Mouse (Mus musculus) E14TG2a.4 (cell line): ENCODE measurements around the gene Dnmbp.

Source experiments
- H3K27me3 ChIP-seq: 2 replicates; pipeline ENCODE4 v1.6.1; 2014; ENCODE audit warnings: low read length, control low read depth; ENCODE audit not compliant: insufficient read depth
- H3K36me3 ChIP-seq: 2 replicates; pipeline ENCODE4 v1.6.1; 2014; ENCODE audit warnings: low read length, control low read depth; ENCODE audit not compliant: insufficient read depth
- H3K4me1 ChIP-seq: replicated peaks from 2 replicates; pipeline ENCODE4 v1.6.1; 2014; ENCODE audit warnings: low read depth, low read length, control low read depth
- H3K4me3 ChIP-seq: replicated peaks from 2 replicates; pipeline ENCODE4 v1.5.1; 2014; ENCODE audit warnings: mild to moderate bottlenecking, low read length
- H3K9me3 ChIP-seq: 2 replicates; pipeline ENCODE4 v1.6.1; 2014; ENCODE audit warnings: low read length, control low read depth
- CTCF ChIP-seq: conservative IDR thresholded peaks from 2 replicates; pipeline ENCODE4 v1.5.1; 2014; ENCODE audit warnings: low read length
- NANOG ChIP-seq: IDR thresholded peaks from 2 replicates; pipeline ENCODE4 v1.6.1; 2014; ENCODE audit warnings: borderline replicate concordance, low read length, mixed read lengths
- POU5F1 ChIP-seq: IDR thresholded peaks from 2 replicates; pipeline ENCODE4 v1.6.1; 2014; ENCODE audit warnings: low read length, borderline replicate concordance

Dnmbp gene

GRCm38 (mm10) chr19:43938355-43938754 is 1.6 kb downstream of the Dnmbp start:
- no peak for TF ChIP-seq POU5F1
- no peak for TF ChIP-seq NANOG
- no peak for TF ChIP-seq CTCF
- Histone ChIP-seq H3K4me3 (no peak overlapping the region), H3K27me3 (peaks cover 25% of the 10 kb centered on the region)

GRCm38 (mm10) chr19:43930926-43931325 is 9.1 kb downstream of the Dnmbp start:
- no peaks in the 10 kb centered on the region for H3K9me3 ChIP-seq
- peaks cover 32% of the 10 kb centered on the region for H3K4me1 ChIP-seq
- no peaks in the 10 kb centered on the region for H3K27me3 ChIP-seq
- TF ChIP-seq NANOG: no peak
- TF ChIP-seq POU5F1: no peak
- H3K4me3 ChIP-seq: no peak overlapping the region
- no peaks in the 10 kb centered on the region for H3K36me3 ChIP-seq

More at GRCm38 (mm10) chr19:43938355-43938754, 1.6 kb downstream of the Dnmbp start:
- Histone ChIP-seq H3K9me3 (no peaks in the 10 kb centered on the region), H3K4me1 (peaks cover 47% of the 10 kb centered on the region), H3K36me3 (no peaks in the 10 kb centered on the region)

DNA sequence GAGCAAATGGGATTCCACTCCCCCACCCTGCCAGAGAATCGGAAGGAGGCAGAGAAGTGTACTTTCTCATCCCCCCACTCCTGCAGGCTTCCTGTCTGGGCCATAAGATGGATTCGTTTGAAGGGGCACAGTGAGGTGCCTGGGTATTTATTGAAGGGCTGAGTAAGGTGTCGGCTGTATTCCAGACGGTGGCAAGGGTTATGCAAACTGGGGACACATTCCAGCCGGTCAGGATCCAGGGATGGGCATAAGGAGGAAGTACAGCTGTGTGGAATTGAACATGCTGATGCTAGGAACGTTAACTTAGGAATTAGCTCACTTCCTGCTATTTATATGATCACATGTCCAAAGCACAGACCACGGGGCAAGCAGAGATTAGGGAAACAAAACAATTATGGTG is 9.6 kb downstream of the Dnmbp start:
- H3K36me3 ChIP-seq: no peaks in the 10 kb centered on the region
- TF ChIP-seq NANOG: no peak
- TF ChIP-seq CTCF: no peak
- no peak for TF ChIP-seq POU5F1
- no peaks in the 10 kb centered on the region for H3K9me3 ChIP-seq
- H3K27me3 ChIP-seq: no peaks in the 10 kb centered on the region
- peaks cover 32% of the 10 kb centered on the region for H3K4me1 ChIP-seq
- H3K4me3 ChIP-seq: peak overlapping the region; percentile 35

DNA sequence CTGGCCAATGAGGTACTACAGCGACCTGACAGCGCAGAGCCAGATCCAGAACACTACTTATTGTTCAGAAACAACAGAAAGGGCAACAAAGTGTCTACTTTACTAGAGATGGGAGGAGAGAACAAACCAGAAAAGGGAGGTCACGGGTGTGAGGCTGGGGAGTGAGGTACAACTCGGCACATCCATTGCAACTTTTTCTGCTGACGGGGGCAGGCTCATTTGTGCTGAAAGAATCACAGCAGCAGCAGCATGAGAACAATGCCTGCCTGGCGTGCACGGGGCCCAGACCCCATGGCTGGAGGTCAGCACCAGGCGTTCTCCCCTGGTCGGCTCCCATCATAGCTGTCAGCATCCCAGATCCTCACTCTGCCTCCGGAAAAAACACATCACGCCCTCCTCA is 10.1 kb downstream of the Dnmbp start:
- Histone ChIP-seq H3K4me3 (peak overlapping the region; percentile 35), H3K27me3 (no peaks in the 10 kb centered on the region), H3K9me3 (no peaks in the 10 kb centered on the region), H3K4me1 (peaks cover 36% of the 10 kb centered on the region), H3K36me3 (no peaks in the 10 kb centered on the region)
- TF ChIP-seq NANOG (no peak), CTCF (no peak), POU5F1 (no peak)

DNA sequence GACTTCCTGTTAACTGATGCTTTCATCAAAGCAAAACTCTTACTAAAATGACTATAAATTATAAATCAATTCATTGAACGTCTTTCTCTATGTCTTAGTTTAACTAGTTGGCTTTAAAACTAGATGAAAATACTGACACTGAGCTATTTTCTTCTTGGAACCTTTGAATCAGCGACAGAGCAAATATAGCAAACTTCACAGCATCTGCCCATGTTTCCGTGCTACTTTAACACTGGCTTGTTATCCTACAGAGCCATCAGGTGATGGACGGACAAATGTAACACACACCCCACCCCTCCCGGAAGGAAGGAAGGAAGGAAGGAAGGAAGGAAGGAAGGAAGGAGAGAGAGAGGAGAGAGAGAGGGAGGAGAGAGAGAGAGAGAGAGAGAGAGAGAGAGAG is 12.0 kb downstream of the Dnmbp start:
- H3K27me3 ChIP-seq: no peaks in the 10 kb centered on the region
- peaks cover 48% of the 10 kb centered on the region for H3K4me1 ChIP-seq
- no peaks in the 10 kb centered on the region for H3K36me3 ChIP-seq
- TF ChIP-seq CTCF (no peak), POU5F1 (no peak), NANOG (no peak)
- H3K4me3 ChIP-seq: no peak overlapping the region
- H3K9me3 ChIP-seq: no peaks in the 10 kb centered on the region

DNA sequence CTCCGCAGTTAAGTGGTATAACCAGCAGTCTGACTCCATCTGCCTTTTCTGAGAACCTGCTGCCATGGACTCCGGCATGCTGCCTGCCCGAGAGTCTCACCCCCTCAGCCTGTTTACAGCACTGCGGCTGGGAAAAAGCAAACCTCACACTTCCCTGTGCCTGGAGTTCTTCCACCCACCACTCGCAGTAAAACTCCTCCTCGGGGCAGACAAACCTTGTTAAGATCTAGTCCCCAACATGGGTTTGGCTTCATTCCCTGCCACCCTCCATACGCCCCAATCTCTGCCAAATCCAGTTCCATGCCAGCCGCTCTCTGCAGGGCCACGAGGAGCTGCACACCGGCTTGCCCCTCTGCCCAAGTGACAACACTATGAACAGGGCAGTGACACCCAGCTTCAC is 12.9 kb downstream of the Dnmbp start:
- no peaks in the 10 kb centered on the region for H3K27me3 ChIP-seq
- H3K9me3 ChIP-seq: no peaks in the 10 kb centered on the region
- peak overlapping the region; percentile 48 for H3K4me3 ChIP-seq
- peaks cover 56% of the 10 kb centered on the region for H3K4me1 ChIP-seq
- TF ChIP-seq CTCF (no peak), POU5F1 (no peak), NANOG (no peak)
- H3K36me3 ChIP-seq: no peaks in the 10 kb centered on the region

GRCm38 (mm10) chr19:43926141-43926987 is 13.6 kb downstream of the Dnmbp start:
- peak overlapping the region; percentile 48; the same call in 1 of the 2 replicates for H3K4me3 ChIP-seq
- no peaks in the 10 kb centered on the region for H3K36me3 ChIP-seq
- no peaks in the 10 kb centered on the region for H3K27me3 ChIP-seq
- H3K9me3 ChIP-seq: no peaks in the 10 kb centered on the region
- TF ChIP-seq CTCF (no peak), POU5F1 (no peak), NANOG (no peak)
- H3K4me1 ChIP-seq: peaks cover 61% of the 10 kb centered on the region

GRCm38 (mm10) chr19:43924361-43924760 is 15.6 kb downstream of the Dnmbp start:
- Histone ChIP-seq H3K36me3 (no peaks in the 10 kb centered on the region), H3K27me3 (no peaks in the 10 kb centered on the region), H3K4me1 (peaks cover 64% of the 10 kb centered on the region), H3K4me3 (no peak overlapping the region), H3K9me3 (no peaks in the 10 kb centered on the region)
- no peak for TF ChIP-seq NANOG
- no peak for TF ChIP-seq CTCF
- TF ChIP-seq POU5F1: no peak

DNA sequence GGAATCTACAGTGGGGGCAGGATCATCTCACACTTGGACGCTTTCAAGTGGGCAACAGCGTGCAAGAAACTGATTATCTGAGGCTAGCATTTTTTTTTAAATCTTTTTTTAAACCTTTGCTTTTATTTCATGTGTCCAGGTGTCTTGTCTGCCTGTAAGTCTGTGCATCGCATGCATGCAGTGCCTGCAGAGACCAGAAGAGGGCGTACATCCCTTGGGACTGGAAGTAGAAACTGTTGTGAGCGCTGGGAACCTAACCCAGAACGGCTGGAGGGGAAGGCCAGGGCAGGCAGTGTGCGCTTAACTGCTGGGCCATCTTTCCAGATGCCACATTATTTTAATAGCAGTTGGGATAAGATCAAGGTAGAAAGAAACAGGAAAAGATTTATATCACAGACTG is 17.0 kb downstream of the Dnmbp start:
- Histone ChIP-seq H3K36me3 (no peaks in the 10 kb centered on the region), H3K9me3 (no peaks in the 10 kb centered on the region), H3K4me3 (no peak overlapping the region), H3K27me3 (no peaks in the 10 kb centered on the region), H3K4me1 (peaks cover 70% of the 10 kb centered on the region)
- peak; percentile 92 for TF ChIP-seq CTCF
- TF ChIP-seq POU5F1: no peak
